ENCODE assay signal across 8 mouse cellular contexts in genomic region chr2:167697902-167698301, GRCm38 (mm10). TPM values are rescaled to one million over a fixed set of nuclear protein-coding genes. Genes with fewer than 3 reads are reported as not detected.
DNase-seq lines count a peak whose midpoint lies in the region; ATAC-seq lines count a peak whose summit lies in the region.

No protein-coding gene starts in this region.

- ATAC-seq in heart, embryonic 11.5 days (replicated peaks; ENCODE audit: insufficient number of reproducible peaks, low FRiP score, low TSS enrichment) = 0 out of 2 replicates have a peak, but pooled peaks have one; percentile 19
- peak; percentile 89 for ATAC-seq in megakaryocyte-erythroid progenitor cell, adult 5-6 weeks (replicated peaks; ENCODE audit: low FRiP score, low TSS enrichment, poor library complexity, severe bottlenecking)
- no peak for ATAC-seq in hindbrain, embryonic 13.5 days (ENCODE audit: low FRiP score)
- no peak for ATAC-seq in neural tube, embryonic 15.5 days (ENCODE audit: low FRiP score)

- WGBS in heart, embryonic 11.5 days (ENCODE audit: insufficient replicate concordance) = 24% methylated on average over 5 of the region's 5 CpGs
- WGBS in hindbrain, embryonic 13.5 days = 63% methylated on average over 5 of the region's 5 CpGs
- WGBS in neural tube, embryonic 15.5 days = 50% methylated on average over 5 of the region's 5 CpGs

- H3K27me3 ChIP-seq in heart, embryonic 11.5 days (ENCODE audit: control insufficient read depth, insufficient read depth, low read length) = no peaks in the 10 kb centered on the region
- H3K27me3 ChIP-seq in hindbrain, embryonic 13.5 days = peaks cover 11% of the 10 kb centered on the region; the same call in 1 of the 2 replicates
- H3K27me3 ChIP-seq in neural tube, embryonic 15.5 days (replicated peaks) = no peaks in the 10 kb centered on the region; the same call in 1 of the 2 replicates

- 0 out of 2 replicates have a peak overlapping the region, but pooled peaks have one; percentile 35 for H3K9ac ChIP-seq in heart, embryonic 11.5 days (ENCODE audit: low read depth, low read length)
- H3K9ac ChIP-seq in hindbrain, embryonic 13.5 days = no peak overlapping the region
- no peak overlapping the region for H3K9ac ChIP-seq in neural tube, embryonic 15.5 days (replicated peaks)

- H3K4me3 ChIP-seq in heart, embryonic 11.5 days (ENCODE audit: low read depth, low read length) = no peak overlapping the region
- no peak overlapping the region for H3K4me3 ChIP-seq in hindbrain, embryonic 13.5 days
- no peak overlapping the region for H3K4me3 ChIP-seq in neural tube, embryonic 15.5 days (replicated peaks)

- peak overlapping the region; percentile 43 for H3K4me2 ChIP-seq in heart, embryonic 11.5 days
- H3K4me2 ChIP-seq in hindbrain, embryonic 13.5 days = no peak overlapping the region
- H3K4me2 ChIP-seq in neural tube, embryonic 15.5 days = no peak overlapping the region

- peak; percentile 47 for DNase-seq in urinary bladder, postnatal 14 days (ENCODE audit: low spot score)
- DNase-seq in urinary bladder, adult 2 months (ENCODE audit: low spot score) = no peak
- DNase-seq in kidney, postnatal 14 days = peak; percentile 72
- DNase-seq in left cerebral cortex, adult 11 months (ENCODE audit: low spot score) = no peak

- H3K36me3 ChIP-seq in heart, embryonic 11.5 days (ENCODE audit: control insufficient read depth, insufficient read depth, low read length) = no peaks in the 10 kb centered on the region
- no peaks in the 10 kb centered on the region for H3K36me3 ChIP-seq in hindbrain, embryonic 13.5 days
- H3K36me3 ChIP-seq in neural tube, embryonic 15.5 days = no peaks in the 10 kb centered on the region

- H3K9me3 ChIP-seq in heart, embryonic 11.5 days (replicated peaks; ENCODE audit: control insufficient read depth, low read length) = no peaks in the 10 kb centered on the region
- 0 out of 2 replicates have a peak, but pooled peaks cover 8% of the 10 kb centered on the region for H3K9me3 ChIP-seq in hindbrain, embryonic 13.5 days
- 0 out of 2 replicates have a peak, but pooled peaks cover 5% of the 10 kb centered on the region for H3K9me3 ChIP-seq in neural tube, embryonic 15.5 days (replicated peaks)

- H3K4me1 ChIP-seq in heart, embryonic 11.5 days (ENCODE audit: control insufficient read depth, insufficient read depth, low read length) = 0 out of 2 replicates have a peak, but pooled peaks cover 4% of the 10 kb centered on the region
- no peaks in the 10 kb centered on the region for H3K4me1 ChIP-seq in hindbrain, embryonic 13.5 days (replicated peaks)
- H3K4me1 ChIP-seq in neural tube, embryonic 15.5 days = no peaks in the 10 kb centered on the region

- peak overlapping the region; percentile 74 for H3K27ac ChIP-seq in heart, embryonic 11.5 days (ENCODE audit: low read depth, low read length)
- no peak overlapping the region for H3K27ac ChIP-seq in hindbrain, embryonic 13.5 days
- no peak overlapping the region for H3K27ac ChIP-seq in neural tube, embryonic 15.5 days (replicated peaks)

RNA-seq across cellular contexts. Expression of gene Tmem189, which starts 8.3 kb away (rescaled TPM):
- polyA plus RNA-seq in urinary bladder, adult 2 months (2012; rRNA removed) = 46.0 and 48.4 TPM in 2 replicates
- polyA plus RNA-seq in heart, embryonic 11.5 days (2014; fragmentation: Nextera tagmentation; extraction: Ambion mirVana) = 38.2 and 38.7 TPM in 2 replicates
- total RNA-seq in megakaryocyte-erythroid progenitor cell, adult 5-6 weeks (2014; fragmentation: Nextera tagmentation) = 19.5 and 28.4 TPM in 2 replicates
- total RNA-seq in megakaryocyte-erythroid progenitor cell, adult 5-6 weeks (2017) = 10.2 and 16.8 TPM in 2 replicates
- 30.8 and 33.5 TPM in 2 replicates for polyA plus RNA-seq in hindbrain, embryonic 13.5 days (2015; fragmentation: Nextera tagmentation; extraction: Ambion mirVana)
- 41.4 and 44.1 TPM in 2 replicates for polyA plus RNA-seq in neural tube, embryonic 15.5 days (2015; fragmentation: Nextera tagmentation; extraction: Ambion mirVana)

RNA-seq across cellular contexts. Expression of gene Cebpb, which starts 9.2 kb away (rescaled TPM):
- polyA plus RNA-seq in urinary bladder, adult 2 months (2012; rRNA removed) = 57.1 and 69.7 TPM in 2 replicates
- polyA plus RNA-seq in heart, embryonic 11.5 days (2014; fragmentation: Nextera tagmentation; extraction: Ambion mirVana) = 8.0 and 8.2 TPM in 2 replicates
- total RNA-seq in megakaryocyte-erythroid progenitor cell, adult 5-6 weeks (2014; fragmentation: Nextera tagmentation) = 0.83 and 1.4 TPM in 2 replicates
- total RNA-seq in megakaryocyte-erythroid progenitor cell, adult 5-6 weeks (2017) = 2.3 and 3.1 TPM in 2 replicates
- 0.60 and 0.88 TPM in 2 replicates for polyA plus RNA-seq in hindbrain, embryonic 13.5 days (2015; fragmentation: Nextera tagmentation; extraction: Ambion mirVana)
- polyA plus RNA-seq in neural tube, embryonic 15.5 days (2015; fragmentation: Nextera tagmentation; extraction: Ambion mirVana) = 2.5 and 3.4 TPM in 2 replicates

RNA-seq across cellular contexts. Expression of gene Gm20431, which starts 36.6 kb away (rescaled TPM):
- not detected in 2 replicates for polyA plus RNA-seq in urinary bladder, adult 2 months (2012; rRNA removed)
- polyA plus RNA-seq in heart, embryonic 11.5 days (2014; fragmentation: Nextera tagmentation; extraction: Ambion mirVana) = 1.9 and 5.2 TPM in 2 replicates
- 16.1 TPM in 1 of 2 replicates, not detected in the other for total RNA-seq in megakaryocyte-erythroid progenitor cell, adult 5-6 weeks (2014; fragmentation: Nextera tagmentation)
- not detected in 2 replicates for total RNA-seq in megakaryocyte-erythroid progenitor cell, adult 5-6 weeks (2017)
- 10.0 and 11.0 TPM in 2 replicates for polyA plus RNA-seq in hindbrain, embryonic 13.5 days (2015; fragmentation: Nextera tagmentation; extraction: Ambion mirVana)
- 8.0 and 13.8 TPM in 2 replicates for polyA plus RNA-seq in neural tube, embryonic 15.5 days (2015; fragmentation: Nextera tagmentation; extraction: Ambion mirVana)

Comparison
In these comparisons a context has a peak if more than half of its experiments do, and no peak if none do; other contexts are left out.
1. DNase-seq: peak in urinary bladder, postnatal 14 days (single experiment) and kidney, postnatal 14 days (single experiment); none in urinary bladder, adult 2 months (single experiment) and left cerebral cortex, adult 11 months (single experiment).
2. ATAC-seq: peak in heart, embryonic 11.5 days (single experiment) and megakaryocyte-erythroid progenitor cell, adult 5-6 weeks (single experiment); none in hindbrain, embryonic 13.5 days (single experiment) and neural tube, embryonic 15.5 days (single experiment).